Mouse (Mus musculus) forelimb bud, embryonic 11.5 days (tissue): ENCODE data around the gene Mis12.

Experiments used
- DNase-seq: peaks from one replicate; pipeline ENCODE4 v3.0.0-alpha.2; 2012; ENCODE audit warnings: low read depth, low spot score

Gene Mis12

GRCm38 (mm10) chr11:71019201-71020068, at the start of gene Mis12, which contains the start of gene Derl2:
Mis12 (plus strand) TSS chr11:71019611.
Derl2 (minus strand) TSS chr11:71019841.
- DNase-seq = peak; percentile 99

- peak; percentile 96 for DNase-seq
Measured at GRCm38 (mm10) chr11:70969821-70970559, 49.4 kb upstream of the Mis12 start, which contains the start of the genes Nup88 and Rpain. Nup88 (minus strand) TSS chr11:70969973. Rpain (plus strand) TSS chr11:70970213.

GRCm38 (mm10) chr11:70970560-70971540, 48.6 kb upstream of the Mis12 start:
- DNase-seq = no peak

GRCm38 (mm10) chr11:70972586-70972985, 46.8 kb upstream of the Mis12 start:
- DNase-seq = no peak

- no peak for DNase-seq
Measured at GRCm38 (mm10) chr11:70973947-70974346, 45.5 kb upstream of the Mis12 start.

- no peak for DNase-seq
Measured at GRCm38 (mm10) chr11:70975193-70975592, 44.2 kb upstream of the Mis12 start.

GRCm38 (mm10) chr11:70977293-70977692, 42.1 kb upstream of the Mis12 start:
- DNase-seq = no peak

- no peak for DNase-seq
Measured at GRCm38 (mm10) chr11:70980232-70980631, 39.2 kb upstream of the Mis12 start.

GRCm38 (mm10) chr11:70980751-70981510, 38.5 kb upstream of the Mis12 start:
- DNase-seq = no peak

GRCm38 (mm10) chr11:70982030-70982429, 37.4 kb upstream of the Mis12 start:
- DNase-seq = no peak

- peak; percentile 87 for DNase-seq
Measured at GRCm38 (mm10) chr11:70982557-70983228, 36.7 kb upstream of the Mis12 start, which contains the start of gene C1qbp. C1qbp (minus strand) TSS chr11:70983026.

- DNase-seq = no peak
Measured at GRCm38 (mm10) chr11:71001167-71001566, 18.2 kb upstream of the Mis12 start.

GRCm38 (mm10) chr11:71003611-71004315, 15.6 kb upstream of the Mis12 start:
- DNase-seq = peak; percentile 23

GRCm38 (mm10) chr11:71004316-71004773, 15.1 kb upstream of the Mis12 start, which contains the start of gene Dhx33:
Dhx33 (minus strand) TSS chr11:71004437.
- peak; percentile 98 for DNase-seq

GRCm38 (mm10) chr11:71005046-71005445, 14.4 kb upstream of the Mis12 start:
- DNase-seq = no peak

- no peak for DNase-seq
Measured at GRCm38 (mm10) chr11:71007026-71007425, 12.4 kb upstream of the Mis12 start.

GRCm38 (mm10) chr11:71007831-71008230, 11.6 kb upstream of the Mis12 start:
- no peak for DNase-seq

GRCm38 (mm10) chr11:71008321-71008720, 11.1 kb upstream of the Mis12 start:
- DNase-seq = no peak

GRCm38 (mm10) chr11:71012743-71013142, 6.7 kb upstream of the Mis12 start:
- DNase-seq = no peak
